Mouse (Mus musculus): ENCODE data around the gene Rac3. TPM values are rescaled to one million over a fixed set of nuclear protein-coding genes. Genes with fewer than 3 reads are reported as not detected.

Gene Rac3
- total and polyA plus RNA-seq, 3 experiments = 0.70 to 4.6 (median 0.99) TPM

GRCm38 (mm10) chr11:120713580-120714518 is 7.4 kb upstream of the Rac3 start, which contains the start of the genes Cenpx and Lrrc45:
Cenpx (minus strand) TSS chr11:120713738.
Lrrc45 (plus strand) TSS chr11:120713925.
- Histone ChIP-seq H3K27ac (peak within 1 kb of the TSS; percentile 76), H3K4me3 (peak within 1 kb of the TSS; percentile 65), H3K79me2 (replicated peaks; ENCODE audit: control insufficient read depth, insufficient read depth, low read length) (no peaks in the 10 kb centered on the region), H3K36me3 (ENCODE audit: control insufficient read depth, insufficient read depth, low read length) (no peaks in the 10 kb centered on the region), H3K9ac (ENCODE audit: low read depth, low read length) (peak within 1 kb of the TSS; percentile 58), H3K27me3 (ENCODE audit: control insufficient read depth, insufficient read depth, low read length) (no peaks in the 10 kb centered on the region), H3K4me1 (ENCODE audit: control insufficient read depth, insufficient read depth, low read length) (peaks cover 5% of the 10 kb centered on the region; the same call in 1 of the 2 replicates)
- whole genome bisulfite sequencing = 2% methylated on average over 53 of the region's 53 CpGs
- intact Hi-C loops (cut with DNase I) = loop anchor here (2.0 to 5.0 kb wide), 4 partner anchors 89 to 225 kb away; partner anchors contain the start of genes Arhgdia and Sirt7
- DNase-seq = peak; percentile 95 to 98
- 0 out of 2 replicates have a peak, but pooled peaks have one; percentile 41 for TF ChIP-seq EP300 (IDR thresholded peaks at IDR 0.05; ENCODE audit: insufficient read depth, low read depth, low read length)
- TF ChIP-seq POLR2A (IDR thresholded peaks at IDR 0.05; ENCODE audit: insufficient read depth, low read depth, low read length) = peak; percentile 88
- TF ChIP-seq CTCF (IDR thresholded peaks at IDR 0.05) = no peak

GRCm38 (mm10) chr11:120714546-120714945 is 6.7 kb upstream of the Rac3 start:
- Histone ChIP-seq H3K79me2 (replicated peaks; ENCODE audit: control insufficient read depth, insufficient read depth, low read length) (no peaks in the 10 kb centered on the region), H3K36me3 (ENCODE audit: control insufficient read depth, insufficient read depth, low read length) (no peaks in the 10 kb centered on the region), H3K27me3 (ENCODE audit: control insufficient read depth, insufficient read depth, low read length) (no peaks in the 10 kb centered on the region), H3K4me1 (ENCODE audit: control insufficient read depth, insufficient read depth, low read length) (peaks cover 5% of the 10 kb centered on the region; the same call in 1 of the 2 replicates), H3K27ac (no peak overlapping the region), H3K9ac (ENCODE audit: low read depth, low read length) (no peak overlapping the region), H3K4me3 (peak overlapping the region; percentile 65)
- WGBS = 39% methylated on average over 10 of the region's 10 CpGs
- DNase-seq = no peak
- intact Hi-C loops (cut with DNase I) = loop anchor here (5.0 kb wide), 1 partner anchor 132 kb away; the partner anchor contains the start of gene Arhgdia
- no peak for TF ChIP-seq CTCF (IDR thresholded peaks at IDR 0.05)
- TF ChIP-seq POLR2A (IDR thresholded peaks at IDR 0.05; ENCODE audit: insufficient read depth, low read depth, low read length) = no peak
- no peak for TF ChIP-seq EP300 (IDR thresholded peaks at IDR 0.05; ENCODE audit: insufficient read depth, low read depth, low read length)

GRCm38 (mm10) chr11:120715131-120715530 is 6.1 kb upstream of the Rac3 start:
- 88% methylated on average over 9 of the region's 9 CpGs for WGBS
- no peak overlapping the region for H3K9ac ChIP-seq (ENCODE audit: low read depth, low read length)

GRCm38 (mm10) chr11:120719242-120719641 is 2.0 kb upstream of the Rac3 start:
- DNase-seq = no peak
- intact Hi-C loops (cut with DNase I) = no loop called here
- Histone ChIP-seq H3K27me3 (ENCODE audit: control insufficient read depth, insufficient read depth, low read length) (0 out of 2 replicates have a peak, but pooled peaks cover 1% of the 10 kb centered on the region), H3K27ac (no peak overlapping the region), H3K4me3 (no peak overlapping the region), H3K36me3 (ENCODE audit: control insufficient read depth, insufficient read depth, low read length) (no peaks in the 10 kb centered on the region), H3K79me2 (replicated peaks; ENCODE audit: control insufficient read depth, insufficient read depth, low read length) (no peaks in the 10 kb centered on the region), H3K4me1 (ENCODE audit: control insufficient read depth, insufficient read depth, low read length) (peaks cover 3% of the 10 kb centered on the region; the same call in 1 of the 2 replicates), H3K9ac (ENCODE audit: low read depth, low read length) (no peak overlapping the region)
- no peak for TF ChIP-seq POLR2A (IDR thresholded peaks at IDR 0.05; ENCODE audit: insufficient read depth, low read depth, low read length)
- TF ChIP-seq CTCF (IDR thresholded peaks at IDR 0.05) = no peak
- no peak for TF ChIP-seq EP300 (IDR thresholded peaks at IDR 0.05; ENCODE audit: insufficient read depth, low read depth, low read length)
- 91% methylated on average over 9 of the region's 9 CpGs for WGBS

More at GRCm38 (mm10) chr11:120715131-120715530, 6.1 kb upstream of the Rac3 start:
- intact Hi-C loops (cut with DNase I) = no loop called here
- no peak for TF ChIP-seq EP300 (IDR thresholded peaks at IDR 0.05; ENCODE audit: insufficient read depth, low read depth, low read length)
- no peak for TF ChIP-seq POLR2A (IDR thresholded peaks at IDR 0.05; ENCODE audit: insufficient read depth, low read depth, low read length)
- no peak for TF ChIP-seq CTCF (IDR thresholded peaks at IDR 0.05)
- Histone ChIP-seq H3K27me3 (ENCODE audit: control insufficient read depth, insufficient read depth, low read length) (no peaks in the 10 kb centered on the region), H3K36me3 (ENCODE audit: control insufficient read depth, insufficient read depth, low read length) (no peaks in the 10 kb centered on the region), H3K27ac (no peak overlapping the region), H3K79me2 (replicated peaks; ENCODE audit: control insufficient read depth, insufficient read depth, low read length) (no peaks in the 10 kb centered on the region), H3K4me3 (no peak overlapping the region), H3K4me1 (ENCODE audit: control insufficient read depth, insufficient read depth, low read length) (peaks cover 5% of the 10 kb centered on the region; the same call in 1 of the 2 replicates)
- no peak for DNase-seq

GRCm38 (mm10) chr11:120719841-120720376 is 1.4 kb upstream of the Rac3 start:
- Histone ChIP-seq H3K79me2 (replicated peaks; ENCODE audit: control insufficient read depth, insufficient read depth, low read length) (no peaks in the 10 kb centered on the region), H3K9ac (ENCODE audit: low read depth, low read length) (no peak overlapping the region), H3K4me3 (no peak overlapping the region), H3K27me3 (ENCODE audit: control insufficient read depth, insufficient read depth, low read length) (0 out of 2 replicates have a peak, but pooled peaks cover 1% of the 10 kb centered on the region), H3K27ac (no peak overlapping the region), H3K36me3 (ENCODE audit: control insufficient read depth, insufficient read depth, low read length) (no peaks in the 10 kb centered on the region), H3K4me1 (ENCODE audit: control insufficient read depth, insufficient read depth, low read length) (peaks cover 2% of the 10 kb centered on the region; the same call in 1 of the 2 replicates)
- WGBS = 92% methylated on average over 13 of the region's 13 CpGs
- no peak for DNase-seq
- TF ChIP-seq CTCF (IDR thresholded peaks at IDR 0.05) = no peak
- TF ChIP-seq EP300 (IDR thresholded peaks at IDR 0.05; ENCODE audit: insufficient read depth, low read depth, low read length) = no peak
- TF ChIP-seq POLR2A (IDR thresholded peaks at IDR 0.05; ENCODE audit: insufficient read depth, low read depth, low read length) = no peak
- intact Hi-C loops (cut with DNase I) = loop anchor here (1.0 to 10.0 kb wide), 5 partner anchors 31 to 325 kb away; no protein-coding TSS in a partner anchor
